Comparison of ENCODE assay signal across 7 mouse cellular contexts in the genomic region with DNA sequence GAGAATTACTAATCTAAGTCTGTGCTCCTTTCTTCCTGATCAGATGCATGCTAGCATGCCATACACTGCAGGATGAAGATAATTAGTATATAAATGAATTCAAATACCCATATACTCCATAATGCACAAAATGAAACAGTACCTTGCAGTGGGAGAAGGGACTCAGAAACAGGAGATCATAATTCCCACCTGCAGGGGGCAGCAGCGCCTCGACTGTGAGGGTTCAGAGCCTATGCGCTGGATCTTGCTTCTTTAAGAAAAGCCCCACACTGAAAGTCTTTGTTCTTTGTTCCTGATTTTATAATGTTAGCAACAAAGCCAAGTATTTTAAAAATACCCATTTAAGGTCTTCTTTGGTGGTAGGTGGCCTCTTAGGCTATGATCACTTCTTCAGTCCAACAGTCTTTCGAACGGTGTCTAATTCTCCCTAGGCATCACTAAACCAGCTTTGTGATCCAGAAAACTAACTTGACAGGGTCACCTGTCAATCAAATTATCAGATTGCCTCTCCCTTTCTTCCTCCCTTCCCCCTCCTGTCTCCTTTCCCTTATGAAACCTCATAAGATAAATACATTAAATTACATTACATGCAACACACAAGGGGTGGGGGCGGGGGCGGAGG. TPM values are rescaled to one million over a fixed set of nuclear protein-coding genes. Genes with fewer than 3 reads are reported as not detected.
A peak's percentile ranks its signal among the peaks of the same experiment; 100 is the strongest.
DNase-seq lines count a peak whose midpoint lies in the region; ATAC-seq and TF ChIP-seq lines count a peak whose summit lies in the region.

No protein-coding gene starts in this region.

- CTCF ChIA-PET in Patski (lab: Charles Lee) = interaction anchor here (0.7 kb wide), 1 partner anchor 142 kb away, joined by 3 read pairs; no protein-coding TSS in a partner anchor

- no peak overlapping the region for H3K27ac ChIP-seq in layer of hippocampus, adult 2 months

- peaks cover 28% of the 10 kb centered on the region for H3K27me3 ChIP-seq in Patski

- peak; percentile 86 for TF ChIP-seq CTCF in Patski (IDR thresholded peaks at IDR 0.05)
- TF ChIP-seq CTCF in layer of hippocampus, adult 2 months (conservative IDR thresholded peaks at IDR 0.05) = peak; percentile 95

- in situ Hi-C loops in Patski (cut with MboI; ENCODE audit: low pct_unique_long_range_greater_than_20kb) = loop anchor here (5.0 to 25.0 kb wide), 4 partner anchors 122 to 1888 kb away; no protein-coding TSS in a partner anchor

- ATAC-seq in Patski = peak; percentile 62
- ATAC-seq in megakaryocyte, adult 5-6 weeks (ENCODE audit: poor library complexity, severe bottlenecking) = peak; percentile 94

- no peak overlapping the region for H3K4me3 ChIP-seq in layer of hippocampus, adult 2 months

- DNase-seq in CD8-positive naive resting alpha-beta T cell, adult 2 months (ENCODE audit: low read depth in 2 of 2, low spot score in 2 of 2) = peak; percentile 57 to 71
- DNase-seq in Patski (ENCODE audit: low read depth, low spot score) = no peak
- DNase-seq in cerebellum, postnatal 25 days = peak; percentile 82 to 89
- DNase-seq in gastrocnemius, postnatal 10 days = peak; percentile 66
- peak; percentile 82 to 90 for DNase-seq in layer of hippocampus, adult 2 months (ENCODE audit: low spot score in 2 of 2)
- peak; percentile 93 for DNase-seq in right cerebral cortex, postnatal 14 days

- POLR2A ChIA-PET in Patski (lab: Charles Lee) = no interaction called here

RNA-seq across cellular contexts. Expression of a gene that starts 15.7 kb away (rescaled TPM):
- polyA plus RNA-seq in Patski (2021) = 103 TPM
- 10 to 100 TPM; 72.6 to 81.0 TPM for total RNA-seq in gastrocnemius, postnatal 10 days (2021)
- total RNA-seq in layer of hippocampus, adult 2 months (2021) = 100 to 1,000 TPM; 103 to 115 TPM
- total RNA-seq in megakaryocyte, adult 5-6 weeks (2015) = 138 and 147 TPM in 2 replicates
- total RNA-seq in megakaryocyte, adult 5-6 weeks (2017) = 245 and 248 TPM in 2 replicates

RNA-seq across cellular contexts. Expression of a gene that starts 56.0 kb away (rescaled TPM):
- 5.5 TPM for polyA plus RNA-seq in Patski (2021)
- 1 to 10 TPM; 1.7 to 1.8 TPM for total RNA-seq in gastrocnemius, postnatal 10 days (2021)
- total RNA-seq in layer of hippocampus, adult 2 months (2021) = 10 to 100 TPM; 20.2 to 21.6 TPM
- 2.7 and 3.0 TPM in 2 replicates for total RNA-seq in megakaryocyte, adult 5-6 weeks (2015)
- 2.7 and 3.0 TPM in 2 replicates for total RNA-seq in megakaryocyte, adult 5-6 weeks (2017)

RNA-seq across cellular contexts. Expression of a gene that starts 56.3 kb away (rescaled TPM):
- 4.0 TPM for polyA plus RNA-seq in Patski (2021)
- total RNA-seq in gastrocnemius, postnatal 10 days (2021) = 1 to 10 TPM; 1.0 to 1.1 TPM
- total RNA-seq in layer of hippocampus, adult 2 months (2021) = 1 to 10 TPM; 4.1 to 5.4 TPM
- total RNA-seq in megakaryocyte, adult 5-6 weeks (2015) = 3.3 and 5.4 TPM in 2 replicates
- 2.6 and 4.6 TPM in 2 replicates for total RNA-seq in megakaryocyte, adult 5-6 weeks (2017)

Comparison
In these comparisons a context has a peak if more than half of its experiments do, and no peak if none do; other contexts are left out.
1. RNA of a gene that starts 56.0 kb away (total RNA-seq): 20.2 to 21.6 TPM in layer of hippocampus, adult 2 months; 2.7 to 3.0 TPM in megakaryocyte, adult 5-6 weeks and 1.7 to 1.8 TPM in gastrocnemius, postnatal 10 days; every median in the first group is over 4 times any median in the second.